Mouse (Mus musculus): Measurements from ENCODE around the gene Grin3a.

DNA sequence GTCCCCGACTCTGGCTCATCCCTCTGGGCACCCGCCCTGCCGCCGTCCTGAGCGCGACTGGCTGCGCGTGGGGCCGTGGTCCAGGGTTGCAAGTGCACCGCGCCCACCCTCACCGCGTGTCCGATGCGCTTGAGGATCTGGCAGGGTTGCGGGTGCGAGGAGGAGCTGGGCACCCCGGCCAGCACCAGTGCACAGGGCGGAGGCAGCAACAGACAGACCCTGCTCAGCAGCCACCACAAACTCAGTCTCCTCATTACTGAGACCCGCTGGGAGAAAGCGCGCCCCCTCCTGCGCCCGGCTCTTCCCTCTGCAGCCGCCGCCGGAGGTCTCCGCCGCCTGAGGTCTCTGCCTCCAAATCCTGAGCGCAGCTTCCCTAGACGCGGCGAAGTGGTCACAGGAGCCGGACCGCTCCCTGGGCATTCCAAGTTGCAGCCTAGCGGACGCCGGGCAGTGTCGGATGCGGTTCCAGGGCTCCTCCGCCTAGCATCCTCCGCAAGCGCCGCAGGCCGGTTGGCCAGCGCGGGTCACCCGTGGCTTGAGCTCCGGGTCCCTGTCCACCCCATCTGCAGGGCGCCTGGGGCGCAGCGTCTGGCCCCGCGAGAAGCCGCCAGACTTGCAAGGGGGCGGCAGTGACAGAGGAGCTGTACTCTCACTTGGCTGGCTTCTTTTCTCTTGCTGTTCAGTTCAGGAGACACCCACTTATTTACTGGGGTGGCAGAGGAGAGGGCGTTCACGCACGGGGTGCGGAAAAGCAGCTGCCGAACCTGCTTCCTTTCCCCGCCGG, 524 bp downstream of the Grin3a start:
- TF ChIP-seq CTCF (IDR thresholded peaks at IDR 0.05; ENCODE audit: low read depth, low read length) (no peak), TAL1 (conservative IDR thresholded peaks at IDR 0.05; ENCODE audit: low read depth, low read length) (no peak), GATA1 (IDR thresholded peaks at IDR 0.05; ENCODE audit: borderline replicate concordance, low read length) (no peak), POLR2AphosphoS5 (IDR thresholded peaks at IDR 0.05; ENCODE audit: insufficient replicate concordance, low read depth, low read length) (no peak), GATA2 (IDR thresholded peaks at IDR 0.05; ENCODE audit: borderline replicate concordance, low read depth, low read length) (no peak)
